ENCODE assay signal across 30 mouse cellular contexts in genomic region chr15:101091551-101091950, GRCm38 (mm10). TPM values are rescaled to one million over a fixed set of nuclear protein-coding genes. Genes with fewer than 3 reads are reported as not detected.
DNase-seq lines count a peak whose midpoint lies in the region; ATAC-seq lines count a peak whose summit lies in the region.
"Had no signal": no experiment of that assay in that cellular context is flagged by ENCODE, and none has a peak within 500 bp of the region (broad histone marks: within the 10 kb centered on the region; RNA-seq: fewer than 3 reads in every experiment).

No protein-coding gene starts in this region.

- no peaks in the 10 kb centered on the region for H3K36me3 ChIP-seq in hindbrain, embryonic 10.5 days
- no peaks in the 10 kb centered on the region for H3K36me3 ChIP-seq in hindbrain, embryonic 14.5 days (replicated peaks; ENCODE audit: control insufficient read depth, insufficient read depth)
- no peaks in the 10 kb centered on the region for H3K36me3 ChIP-seq in midbrain, embryonic 10.5 days
- no peaks in the 10 kb centered on the region for H3K36me3 ChIP-seq in midbrain, embryonic 15.5 days (replicated peaks)
- H3K36me3 ChIP-seq in embryonic facial prominence, embryonic 10.5 days (replicated peaks): no peaks in the 10 kb centered on the region
- H3K36me3 ChIP-seq in limb, embryonic 10.5 days: no peaks in the 10 kb centered on the region
- H3K36me3 ChIP-seq: heart, embryonic 10.5 days; heart, embryonic 13.5 days had no signal

- H3K4me3 ChIP-seq in hindbrain, embryonic 10.5 days: no peak overlapping the region
- H3K4me3 ChIP-seq in hindbrain, embryonic 14.5 days (replicated peaks; ENCODE audit: low read length): no peak overlapping the region
- no peak overlapping the region for H3K4me3 ChIP-seq in midbrain, embryonic 10.5 days
- no peak overlapping the region for H3K4me3 ChIP-seq in midbrain, embryonic 15.5 days
- H3K4me3 ChIP-seq in embryonic facial prominence, embryonic 10.5 days: no peak overlapping the region
- H3K4me3 ChIP-seq in limb, embryonic 10.5 days: no peak overlapping the region
- H3K4me3 ChIP-seq: heart, adult 2 months; heart, embryonic 10.5 days; heart, embryonic 13.5 days had no signal

- H3K9me3 ChIP-seq in hindbrain, embryonic 10.5 days: no peaks in the 10 kb centered on the region
- no peaks in the 10 kb centered on the region for H3K9me3 ChIP-seq in hindbrain, embryonic 14.5 days (ENCODE audit: control insufficient read depth, low read length)
- H3K9me3 ChIP-seq in midbrain, embryonic 10.5 days (replicated peaks): no peaks in the 10 kb centered on the region
- H3K9me3 ChIP-seq in midbrain, embryonic 15.5 days: no peaks in the 10 kb centered on the region
- no peaks in the 10 kb centered on the region for H3K9me3 ChIP-seq in embryonic facial prominence, embryonic 10.5 days
- no peaks in the 10 kb centered on the region for H3K9me3 ChIP-seq in limb, embryonic 10.5 days (replicated peaks)
- H3K9me3 ChIP-seq: heart, embryonic 10.5 days; heart, embryonic 13.5 days had no signal

- H3K27me3 ChIP-seq in hindbrain, embryonic 10.5 days (ENCODE audit: insufficient read depth, poor library complexity, severe bottlenecking): peaks cover 22% of the 10 kb centered on the region
- no peaks in the 10 kb centered on the region for H3K27me3 ChIP-seq in hindbrain, embryonic 14.5 days (ENCODE audit: control insufficient read depth, insufficient read depth, low read length)
- H3K27me3 ChIP-seq in midbrain, embryonic 10.5 days (ENCODE audit: low read depth, poor library complexity, severe bottlenecking): peaks cover 63% of the 10 kb centered on the region
- no peaks in the 10 kb centered on the region for H3K27me3 ChIP-seq in midbrain, embryonic 15.5 days (replicated peaks)
- peaks cover 11% of the 10 kb centered on the region; the same call in 1 of the 2 replicates for H3K27me3 ChIP-seq in embryonic facial prominence, embryonic 10.5 days (replicated peaks; ENCODE audit: low read depth, poor library complexity, severe bottlenecking)
- no peaks in the 10 kb centered on the region for H3K27me3 ChIP-seq in limb, embryonic 10.5 days (ENCODE audit: low read depth, poor library complexity, severe bottlenecking)

- H3K4me1 ChIP-seq in hindbrain, embryonic 10.5 days (replicated peaks): peaks cover 68% of the 10 kb centered on the region
- peaks cover 18% of the 10 kb centered on the region for H3K4me1 ChIP-seq in hindbrain, embryonic 14.5 days (replicated peaks; ENCODE audit: control insufficient read depth, insufficient read depth, low read length)
- peaks cover 65% of the 10 kb centered on the region for H3K4me1 ChIP-seq in midbrain, embryonic 10.5 days
- H3K4me1 ChIP-seq in midbrain, embryonic 15.5 days: peaks cover 24% of the 10 kb centered on the region
- H3K4me1 ChIP-seq in embryonic facial prominence, embryonic 10.5 days: peaks cover 63% of the 10 kb centered on the region
- H3K4me1 ChIP-seq in limb, embryonic 10.5 days: peaks cover 64% of the 10 kb centered on the region

- no peak for ATAC-seq in hindbrain, embryonic 14.5 days (ENCODE audit: low FRiP score)
- ATAC-seq in midbrain, embryonic 15.5 days (replicated peaks): no peak
- ATAC-seq: CD4-positive, CD25-positive, alpha-beta regulatory T cell, adult 4 months; intestine, postnatal 0 days had no signal

- DNase-seq in hindbrain, embryonic 10.5 days (ENCODE audit: low spot score): no peak
- no peak for DNase-seq in hindbrain, embryonic 14.5 days (ENCODE audit: low spot score)
- DNase-seq in midbrain, embryonic 10.5 days (ENCODE audit: low spot score): no peak
- no peak for DNase-seq in embryonic facial prominence, embryonic 10.5 days (ENCODE audit: low spot score)
- DNase-seq in limb, embryonic 10.5 days (ENCODE audit: low spot score): no peak
- no peak for DNase-seq in spleen, postnatal 14 days (ENCODE audit: low spot score in 2 of 2)
- DNase-seq: adrenal gland, adult 2 months; adrenal gland, postnatal 14 days; cerebellum, adult 11 months; cerebellum, adult 2 months; cerebellum, postnatal 10 days; cerebellum, postnatal 36 days; embryo, embryonic 11 days; gastrocnemius, postnatal 25 days; heart, adult 2 months; heart, postnatal 14 days had no signal

- WGBS in hindbrain, embryonic 10.5 days: 94% methylated on average over 8 of the region's 8 CpGs
- WGBS in hindbrain, embryonic 14.5 days: 96% methylated on average over 8 of the region's 8 CpGs
- WGBS in midbrain, embryonic 10.5 days: 94% methylated on average over 8 of the region's 8 CpGs
- WGBS in midbrain, embryonic 15.5 days: 94% methylated on average over 8 of the region's 8 CpGs
- 92% methylated on average over 8 of the region's 8 CpGs for WGBS in embryonic facial prominence, embryonic 10.5 days
- 94% methylated on average over 8 of the region's 8 CpGs for WGBS in limb, embryonic 10.5 days

- H3K4me2 ChIP-seq in hindbrain, embryonic 14.5 days (replicated peaks): no peak overlapping the region
- H3K4me2 ChIP-seq in midbrain, embryonic 15.5 days: no peak overlapping the region
- H3K4me2 ChIP-seq: heart, embryonic 13.5 days had no signal

- peak overlapping the region; percentile 89 for H3K27ac ChIP-seq in hindbrain, embryonic 10.5 days
- no peak overlapping the region for H3K27ac ChIP-seq in hindbrain, embryonic 14.5 days
- H3K27ac ChIP-seq in midbrain, embryonic 10.5 days (replicated peaks): peak overlapping the region; percentile 89
- H3K27ac ChIP-seq in midbrain, embryonic 15.5 days: no peak overlapping the region
- H3K27ac ChIP-seq in embryonic facial prominence, embryonic 10.5 days (replicated peaks): peak overlapping the region; percentile 90; the same call in 1 of the 2 replicates
- peak overlapping the region; percentile 89 for H3K27ac ChIP-seq in limb, embryonic 10.5 days
- H3K27ac ChIP-seq: heart, embryonic 13.5 days had no signal

- H3K9ac ChIP-seq in hindbrain, embryonic 14.5 days: no peak overlapping the region
- no peak overlapping the region for H3K9ac ChIP-seq in midbrain, embryonic 15.5 days
- H3K9ac ChIP-seq: heart, embryonic 13.5 days had no signal

RNA-seq across cellular contexts. Expression of gene Fignl2, which starts 13.2 kb away (rescaled TPM):
- polyA plus RNA-seq in hindbrain, embryonic 10.5 days (2016; fragmentation: Nextera tagmentation; extraction: Ambion mirVana): 1.4 TPM in 2 replicates
- 0.16 and 0.17 TPM in 2 replicates for polyA plus RNA-seq in hindbrain, embryonic 14.5 days (2014; fragmentation: Nextera tagmentation; extraction: Ambion mirVana)
- 0.88 and 1.7 TPM in 2 replicates for polyA plus RNA-seq in midbrain, embryonic 10.5 days (2016; fragmentation: Nextera tagmentation; extraction: Ambion mirVana)
- 0.09 TPM in 1 of 2 replicates, not detected in the other for polyA plus RNA-seq in midbrain, embryonic 15.5 days (2015; fragmentation: Nextera tagmentation; extraction: Ambion mirVana)
- polyA plus RNA-seq in embryonic facial prominence, embryonic 10.5 days (2016; fragmentation: Nextera tagmentation; extraction: Ambion mirVana): 1.2 and 1.7 TPM in 2 replicates
- polyA plus RNA-seq in limb, embryonic 10.5 days (2016; fragmentation: Nextera tagmentation; extraction: Ambion mirVana): 0.98 and 1.9 TPM in 2 replicates
- polyA plus RNA-seq: CD4-positive, CD25-positive, alpha-beta regulatory T cell, adult 4 months; forebrain, embryonic 14.5 days had no signal

RNA-seq across cellular contexts. Expression of gene Ankrd33, which starts 24.0 kb away (rescaled TPM):
- not detected in 2 replicates for polyA plus RNA-seq in hindbrain, embryonic 10.5 days (2016; fragmentation: Nextera tagmentation; extraction: Ambion mirVana)
- not detected in 2 replicates for polyA plus RNA-seq in hindbrain, embryonic 14.5 days (2014; fragmentation: Nextera tagmentation; extraction: Ambion mirVana)
- not detected in 2 replicates for polyA plus RNA-seq in midbrain, embryonic 10.5 days (2016; fragmentation: Nextera tagmentation; extraction: Ambion mirVana)
- polyA plus RNA-seq in midbrain, embryonic 15.5 days (2015; fragmentation: Nextera tagmentation; extraction: Ambion mirVana): not detected in 2 replicates
- 0.10 TPM in 1 of 2 replicates, not detected in the other for polyA plus RNA-seq in embryonic facial prominence, embryonic 10.5 days (2016; fragmentation: Nextera tagmentation; extraction: Ambion mirVana)
- not detected in 2 replicates for polyA plus RNA-seq in limb, embryonic 10.5 days (2016; fragmentation: Nextera tagmentation; extraction: Ambion mirVana)
- polyA plus RNA-seq: C2C12; CD4-positive, CD25-positive, alpha-beta regulatory T cell, adult 4 months; cortical plate, adult 2 months; embryonic facial prominence, embryonic 11.5 days; embryonic facial prominence, embryonic 14.5 days; forebrain, embryonic 11.5 days; forebrain, embryonic 14.5 days; gonadal fat pad, adult 2 months; heart, adult 2 months; heart, embryonic 10.5 days; heart, embryonic 13.5 days; heart, embryonic 16.5 days; intestine, embryonic 14.5 days; intestine, postnatal 0 days had no signal

RNA-seq across cellular contexts. Expression of gene Acvrl1, which starts 36.8 kb away (rescaled TPM):
- 8.7 and 10.8 TPM in 2 replicates for polyA plus RNA-seq in hindbrain, embryonic 10.5 days (2016; fragmentation: Nextera tagmentation; extraction: Ambion mirVana)
- 5.7 and 6.2 TPM in 2 replicates for polyA plus RNA-seq in hindbrain, embryonic 14.5 days (2014; fragmentation: Nextera tagmentation; extraction: Ambion mirVana)
- 8.9 and 10.7 TPM in 2 replicates for polyA plus RNA-seq in midbrain, embryonic 10.5 days (2016; fragmentation: Nextera tagmentation; extraction: Ambion mirVana)
- 8.6 and 8.7 TPM in 2 replicates for polyA plus RNA-seq in midbrain, embryonic 15.5 days (2015; fragmentation: Nextera tagmentation; extraction: Ambion mirVana)
- polyA plus RNA-seq in embryonic facial prominence, embryonic 10.5 days (2016; fragmentation: Nextera tagmentation; extraction: Ambion mirVana): 10.3 and 10.6 TPM in 2 replicates
- polyA plus RNA-seq in limb, embryonic 10.5 days (2016; fragmentation: Nextera tagmentation; extraction: Ambion mirVana): 7.2 and 8.3 TPM in 2 replicates

RNA-seq across cellular contexts. Expression of gene Gm47841, which starts 44.4 kb away (rescaled TPM):
- not detected in 2 replicates for polyA plus RNA-seq in hindbrain, embryonic 10.5 days (2016; fragmentation: Nextera tagmentation; extraction: Ambion mirVana)
- not detected in 2 replicates for polyA plus RNA-seq in hindbrain, embryonic 14.5 days (2014; fragmentation: Nextera tagmentation; extraction: Ambion mirVana)
- polyA plus RNA-seq in midbrain, embryonic 10.5 days (2016; fragmentation: Nextera tagmentation; extraction: Ambion mirVana): not detected in 2 replicates
- not detected in 2 replicates for polyA plus RNA-seq in midbrain, embryonic 15.5 days (2015; fragmentation: Nextera tagmentation; extraction: Ambion mirVana)
- not detected in 2 replicates for polyA plus RNA-seq in embryonic facial prominence, embryonic 10.5 days (2016; fragmentation: Nextera tagmentation; extraction: Ambion mirVana)
- not detected in 2 replicates for polyA plus RNA-seq in limb, embryonic 10.5 days (2016; fragmentation: Nextera tagmentation; extraction: Ambion mirVana)
- polyA plus RNA-seq: adrenal gland, adult 2 months; C2C12; CD4-positive, CD25-positive, alpha-beta regulatory T cell, adult 4 months; cerebellum, adult 2 months; cortical plate, adult 2 months; embryonic facial prominence, embryonic 11.5 days; embryonic facial prominence, embryonic 14.5 days; forebrain, embryonic 11.5 days; forebrain, embryonic 14.5 days; gonadal fat pad, adult 2 months; heart, adult 2 months; heart, embryonic 10.5 days; heart, embryonic 13.5 days; heart, embryonic 16.5 days; intestine, embryonic 14.5 days; intestine, postnatal 0 days had no signal

Comparison
In these comparisons a context has a peak if more than half of its experiments do, and no peak if none do; other contexts are left out.
1. H3K27ac ChIP-seq: peak in hindbrain, embryonic 10.5 days (single experiment), midbrain, embryonic 10.5 days (single experiment), embryonic facial prominence, embryonic 10.5 days (single experiment) and limb, embryonic 10.5 days (single experiment); none in hindbrain, embryonic 14.5 days (single experiment) and midbrain, embryonic 15.5 days (single experiment).